Mouse (Mus musculus): ENCODE measurements around the gene Klf16.

GRCm38 (mm10) chr10:80584642-80585552, 7.8 kb upstream of the Klf16 start:
- TF ChIP-seq IRF4 (IDR thresholded peaks at IDR 0.05; ENCODE audit: low read depth, low read length) (no peak), CTCF (conservative IDR thresholded peaks at IDR 0.05 in 1 of 2, IDR thresholded peaks at IDR 0.05 in 1 of 2; ENCODE audit: low read depth in 2 of 2, low read length in 2 of 2) (no peak), GABPA (IDR thresholded peaks at IDR 0.05; ENCODE audit: insufficient replicate concordance, low read depth, low read length) (no peak)
